Mouse (Mus musculus): ENCODE measurements around the gene Naa25. TPM values are rescaled to one million over a fixed set of nuclear protein-coding genes. Genes with fewer than 3 reads are reported as not detected.

The Naa25 gene
- total RNA-seq, 2 experiments from 2014 or later = 20.8 to 23.5 TPM

DNA sequence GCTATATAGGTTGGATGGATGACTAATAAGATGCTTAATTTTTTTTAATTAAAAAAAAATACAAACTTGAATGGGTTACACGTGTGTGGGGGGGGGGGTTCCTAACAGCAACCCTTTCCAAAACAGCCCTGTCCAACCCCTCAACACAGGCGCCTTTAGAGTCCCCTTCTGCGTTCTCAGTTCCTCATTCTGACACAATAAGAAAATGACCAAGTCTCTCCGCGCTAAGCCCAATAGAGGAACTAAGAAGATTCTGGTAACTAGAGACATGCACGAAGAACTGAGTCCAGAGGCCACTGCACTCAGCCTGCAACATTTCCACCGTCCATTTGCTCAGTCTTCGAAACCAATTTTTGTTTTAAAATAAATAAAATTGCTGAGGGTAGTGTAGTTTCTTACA, 53.5 kb downstream of the Naa25 start:
- peak; percentile 12 to 14 for DNase-seq
- intact Hi-C loops (cut with DNase I) = loop anchor here (5.0 kb wide), 2 partner anchors 91 to 151 kb away; no protein-coding TSS in a partner anchor

DNA sequence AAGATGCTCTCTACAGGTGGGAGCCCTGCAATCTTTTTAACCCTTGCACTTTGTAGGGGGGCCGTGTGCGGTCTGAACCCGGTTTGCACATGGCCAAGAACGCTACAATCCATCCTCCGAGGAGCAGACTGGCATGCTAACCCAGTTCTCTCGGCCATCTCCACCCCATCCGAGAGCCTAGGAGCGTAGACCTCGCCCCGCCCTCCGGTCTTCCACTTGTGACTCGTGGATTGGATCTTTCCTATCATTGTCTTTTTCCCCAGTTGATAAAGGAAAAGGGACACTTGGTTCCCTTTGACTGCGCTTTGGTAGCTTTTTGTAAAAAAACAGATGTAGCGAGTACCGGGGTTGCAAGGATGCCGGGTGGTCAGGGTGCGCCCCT, 53.9 kb downstream of the Naa25 start, which contains the start of gene Tmem116:
TSS of gene Tmem116 (plus strand) at position 250 of the 382 bp plus-strand sequence.
- intact Hi-C loops (cut with DNase I) = loop anchor here (5.0 kb wide), 2 partner anchors 91 to 151 kb away; no protein-coding TSS in a partner anchor
- DNase-seq = peak; percentile 31 to 43

DNA sequence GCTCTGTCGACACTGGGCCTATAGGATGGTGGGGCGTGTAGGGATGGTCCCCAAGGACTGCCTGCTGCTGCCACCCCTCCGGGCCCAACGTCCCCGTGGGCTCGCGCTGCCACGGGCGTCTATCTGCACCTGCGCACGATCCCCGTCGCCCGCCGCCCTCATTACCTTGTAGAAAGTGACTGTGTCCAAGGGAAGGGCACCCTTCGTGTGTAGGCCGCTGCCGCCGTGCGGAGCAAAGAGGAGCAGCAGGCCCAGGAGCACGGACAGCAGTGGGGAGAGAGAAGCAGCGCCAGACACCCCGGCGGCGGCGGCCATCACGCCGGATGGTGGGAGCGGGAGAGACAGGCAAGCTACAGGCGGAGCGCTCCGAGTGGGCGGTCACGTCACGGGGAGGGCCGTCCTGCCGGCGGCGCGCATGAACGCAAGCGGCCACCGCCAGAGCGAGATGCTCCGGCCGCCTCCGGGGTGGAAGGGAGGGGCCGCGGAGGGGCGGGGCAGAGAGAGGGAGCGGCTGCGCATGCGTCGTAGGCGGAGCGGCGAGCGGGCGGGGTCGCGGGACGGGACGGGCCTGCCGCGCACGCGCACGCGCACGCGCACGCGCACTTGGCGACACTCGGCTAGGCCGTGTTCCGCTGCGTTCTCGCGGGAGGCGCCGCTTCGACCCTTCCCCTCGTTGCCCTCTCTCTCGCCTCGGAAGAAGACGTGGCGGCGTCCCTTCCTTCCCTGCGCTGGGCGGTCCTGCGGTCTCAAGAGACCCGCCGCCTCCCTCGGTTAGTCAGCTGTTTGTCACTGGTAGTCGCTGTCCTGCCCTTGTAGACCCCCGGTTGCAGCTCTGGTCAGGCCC, 54.5 kb downstream of the Naa25 start, which contains the start of gene Erp29:
TSS of gene Erp29 (minus strand) at position 481 of the 844 bp plus-strand sequence.
- peak; percentile 99 for DNase-seq
- intact Hi-C loops (cut with DNase I) = loop anchor here (5.0 kb wide), 2 partner anchors 90 to 150 kb away; no protein-coding TSS in a partner anchor

DNA sequence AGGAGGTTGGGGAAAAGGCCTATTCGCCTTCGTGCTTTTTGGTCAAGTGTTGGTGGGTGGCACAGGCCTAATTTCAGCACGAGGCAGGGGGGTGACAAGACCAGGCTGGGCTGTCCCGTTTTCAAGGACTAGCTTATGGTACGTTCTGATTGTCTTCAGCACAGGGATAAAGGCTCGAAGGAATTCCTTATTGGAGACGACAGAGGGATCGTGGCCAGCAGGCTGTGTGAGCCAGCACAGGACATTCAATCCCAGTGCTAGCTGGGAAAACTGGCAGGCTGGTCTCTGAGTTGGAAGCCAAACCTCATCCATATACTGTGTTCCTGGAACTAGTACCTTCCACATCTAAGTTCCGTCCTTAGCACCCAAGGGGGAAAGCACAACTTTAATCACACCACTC, 55.2 kb downstream of the Naa25 start:
- intact Hi-C loops (cut with DNase I) = loop anchor here (5.0 kb wide), 2 partner anchors 89 to 149 kb away; no protein-coding TSS in a partner anchor
- no peak for DNase-seq

DNA sequence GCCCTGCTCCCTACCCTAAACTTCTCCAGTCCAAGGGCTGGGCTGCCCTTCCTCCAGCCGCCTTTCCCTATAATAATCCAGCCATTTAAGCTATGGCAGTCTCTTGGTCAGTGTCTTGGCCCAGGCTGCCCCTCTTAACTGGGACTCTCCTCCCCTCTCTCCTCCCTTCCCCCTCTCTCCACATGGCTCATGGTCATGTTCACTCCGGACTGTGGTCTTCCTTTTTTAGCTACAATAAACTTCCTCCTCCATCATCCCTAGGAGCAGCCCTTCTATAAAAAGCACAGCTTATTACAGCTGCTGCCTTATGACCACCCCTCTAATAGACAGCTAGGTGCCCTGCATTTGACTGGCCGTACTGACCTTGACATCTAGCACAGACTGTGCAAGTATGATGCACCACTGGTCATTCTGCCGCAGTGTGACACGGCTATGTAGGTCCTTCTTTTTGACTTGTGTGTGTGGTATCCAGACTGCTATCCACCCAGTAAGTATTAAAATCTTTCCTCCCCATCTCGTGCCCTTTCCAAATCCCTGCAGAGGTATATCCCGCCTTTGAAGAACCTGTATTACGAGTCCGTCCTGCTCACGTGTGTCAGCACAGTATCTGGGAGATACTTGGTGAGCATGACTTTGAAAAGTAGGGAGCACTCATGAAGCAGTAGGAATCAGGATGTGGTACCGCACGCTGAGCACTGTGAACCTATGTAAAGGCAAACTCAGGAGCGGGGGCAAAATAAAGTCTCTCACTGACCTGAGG, 56.2 kb downstream of the Naa25 start:
- intact Hi-C loops (cut with DNase I) = loop anchor here (5.0 kb wide), 2 partner anchors 88 to 148 kb away; no protein-coding TSS in a partner anchor
- peak in 1 of 2 experiments; percentile 10 for DNase-seq

DNA sequence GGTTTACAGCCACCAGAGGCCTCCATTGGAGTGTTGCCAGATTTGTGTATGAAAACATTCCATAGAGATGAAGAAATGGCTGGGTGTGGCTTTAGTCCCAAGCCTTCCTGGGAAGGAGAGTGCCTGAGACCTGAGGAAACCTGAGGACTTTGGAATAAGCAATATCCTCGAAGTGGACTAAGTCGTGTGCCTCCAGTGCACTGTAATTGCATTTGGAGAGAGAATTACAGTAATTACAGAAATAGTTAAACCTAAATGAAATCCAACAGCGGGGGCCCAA, 56.7 kb downstream of the Naa25 start:
- intact Hi-C loops (cut with DNase I) = loop anchor here (5.0 kb wide), 2 partner anchors 88 to 148 kb away; no protein-coding TSS in a partner anchor
- DNase-seq = no peak

DNA sequence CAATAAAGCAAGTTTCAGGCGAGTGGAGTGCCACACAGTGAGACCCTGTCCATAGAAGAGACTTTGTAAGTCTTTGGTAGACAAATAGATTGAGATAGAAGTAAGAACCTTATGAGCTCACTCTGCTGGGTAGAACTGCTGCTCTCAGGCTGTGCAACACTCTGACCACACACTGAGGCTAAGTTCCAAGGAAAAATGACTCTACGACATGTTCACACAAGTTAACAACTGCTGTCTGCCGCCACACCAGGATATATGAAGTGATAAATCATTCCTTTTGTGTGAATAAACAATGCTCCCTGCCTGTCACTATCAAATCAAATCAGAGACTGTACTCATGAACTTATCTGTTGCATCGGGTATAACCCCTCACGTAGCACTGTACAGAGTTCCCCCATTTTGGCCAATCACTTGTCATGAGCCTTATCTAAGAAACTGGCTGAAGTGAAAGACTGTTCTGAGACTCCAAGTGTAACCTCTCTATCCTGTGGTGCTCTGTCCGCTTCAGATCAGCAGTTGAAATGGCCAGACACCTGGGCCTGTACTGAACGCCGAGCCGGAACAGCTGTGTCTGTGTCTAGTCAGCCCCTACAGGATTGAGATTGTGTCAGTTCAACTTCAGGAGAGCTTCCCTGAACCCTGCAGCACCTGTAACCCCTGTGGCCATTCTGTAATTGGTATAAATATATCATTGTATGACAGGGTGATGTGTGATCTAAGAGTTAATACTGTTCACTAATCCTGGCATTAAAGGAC, 58.0 kb downstream of the Naa25 start:
- DNase-seq = no peak
- intact Hi-C loops (cut with DNase I) = no loop called here

DNA sequence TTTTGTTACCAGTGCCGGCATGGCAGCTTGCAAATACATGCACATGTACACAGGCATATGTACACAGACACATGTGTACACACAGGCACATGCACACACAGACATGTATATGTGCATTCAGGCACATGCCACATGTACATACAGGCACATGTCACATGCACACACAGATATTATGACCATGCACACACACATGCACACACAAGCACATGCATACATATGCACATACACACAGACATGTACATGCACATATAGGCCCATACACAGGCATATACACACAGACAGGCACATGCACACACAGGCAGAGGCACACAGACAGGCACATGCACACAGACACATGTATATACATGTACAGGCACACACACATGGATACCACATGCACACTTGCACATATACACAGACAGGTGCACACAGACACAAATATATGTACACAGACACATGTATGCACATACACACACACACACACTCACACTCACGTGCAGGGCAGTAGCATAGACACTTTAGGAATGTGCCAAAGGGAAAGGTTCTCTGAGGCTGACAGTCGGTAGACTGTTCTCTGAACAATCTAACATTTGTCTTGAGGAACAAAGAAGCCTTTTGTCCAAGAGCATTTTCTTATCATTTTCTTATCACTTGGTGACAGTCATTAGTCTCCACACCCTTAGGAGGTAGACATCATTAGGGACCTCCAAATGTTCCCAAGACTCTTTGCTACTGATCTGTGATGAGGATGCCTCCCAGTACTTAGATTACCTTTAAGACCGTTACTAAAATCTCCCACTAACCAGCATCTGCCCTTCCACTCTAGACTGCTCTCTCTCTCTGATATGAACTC, 63.8 kb downstream of the Naa25 start:
- intact Hi-C loops (cut with DNase I) = no loop called here
- no peak for DNase-seq

DNA sequence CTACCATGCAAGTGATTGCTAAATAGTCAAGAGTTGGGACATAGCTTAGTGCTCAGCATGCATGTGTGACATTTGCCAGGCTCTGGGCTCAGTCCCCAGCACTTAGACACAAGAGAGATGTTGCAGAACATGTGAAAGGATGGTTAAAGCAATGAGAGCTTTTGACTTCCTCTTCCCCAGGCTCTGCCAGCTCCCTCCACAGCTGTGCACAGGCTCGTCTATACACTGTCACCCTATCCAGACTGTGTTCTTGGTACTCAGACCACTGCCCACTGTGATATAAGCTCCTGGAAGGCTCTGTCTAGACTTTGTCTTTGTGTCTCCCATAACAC, 64.4 kb downstream of the Naa25 start:
- intact Hi-C loops (cut with DNase I) = no loop called here
- no peak for DNase-seq

DNA sequence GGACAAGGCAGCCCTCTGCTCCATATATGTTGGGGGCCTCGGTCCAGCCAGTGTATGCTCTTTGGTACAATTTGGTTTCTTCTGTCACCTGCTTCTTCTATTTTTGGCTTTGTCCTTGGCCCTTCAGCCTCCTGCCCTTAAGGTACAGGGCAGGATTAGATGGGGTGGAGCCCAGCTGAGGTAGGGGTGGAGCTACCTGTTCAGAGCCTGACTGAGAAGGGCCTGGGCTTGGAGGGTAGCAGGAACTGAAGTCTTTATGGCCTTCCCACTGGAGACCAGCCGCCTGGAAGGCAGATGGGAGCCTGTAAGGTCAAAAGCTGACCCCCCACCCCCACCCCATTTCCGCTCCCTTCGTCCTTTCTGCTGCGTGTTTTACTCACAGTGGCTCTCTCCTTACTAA, 65.2 kb downstream of the Naa25 start:
- no peak for DNase-seq
- intact Hi-C loops (cut with DNase I) = no loop called here

DNA sequence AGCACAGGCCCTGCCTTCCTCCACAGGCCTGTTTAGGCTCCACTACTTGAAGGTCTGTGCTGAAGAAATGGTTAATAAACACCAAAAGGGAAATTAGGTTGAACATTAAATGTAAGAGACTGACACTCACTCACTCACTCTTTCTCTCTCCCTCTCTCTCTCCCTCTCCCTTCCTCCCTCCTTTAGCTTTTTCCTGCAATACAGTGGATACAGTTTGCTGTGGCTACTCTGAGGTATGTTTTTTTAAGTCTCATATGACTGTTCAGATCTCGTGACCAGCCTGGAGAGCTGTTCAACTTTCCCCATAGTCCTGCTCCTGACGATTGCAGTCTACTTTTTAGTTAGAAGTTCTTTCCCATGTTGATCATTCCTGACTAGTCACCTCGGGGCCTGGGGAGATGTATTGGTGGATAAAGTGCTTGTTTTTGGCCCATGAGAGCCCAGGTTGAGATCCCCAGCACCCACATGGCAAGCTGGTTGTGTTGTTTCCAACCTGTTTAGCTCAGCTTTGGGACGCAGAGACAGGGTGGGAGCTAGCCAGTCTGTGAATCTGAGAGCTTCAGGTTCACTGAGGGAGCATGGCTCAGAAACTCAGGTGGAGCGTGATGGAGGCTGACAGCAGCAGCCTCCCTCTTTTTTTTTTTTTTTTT, 66.0 kb downstream of the Naa25 start:
- intact Hi-C loops (cut with DNase I) = no loop called here
- no peak for DNase-seq

GRCm38 (mm10) chr5:121469566-121469965, 71.8 kb downstream of the Naa25 start:
- no peak for DNase-seq
- intact Hi-C loops (cut with DNase I) = no loop called here

DNA sequence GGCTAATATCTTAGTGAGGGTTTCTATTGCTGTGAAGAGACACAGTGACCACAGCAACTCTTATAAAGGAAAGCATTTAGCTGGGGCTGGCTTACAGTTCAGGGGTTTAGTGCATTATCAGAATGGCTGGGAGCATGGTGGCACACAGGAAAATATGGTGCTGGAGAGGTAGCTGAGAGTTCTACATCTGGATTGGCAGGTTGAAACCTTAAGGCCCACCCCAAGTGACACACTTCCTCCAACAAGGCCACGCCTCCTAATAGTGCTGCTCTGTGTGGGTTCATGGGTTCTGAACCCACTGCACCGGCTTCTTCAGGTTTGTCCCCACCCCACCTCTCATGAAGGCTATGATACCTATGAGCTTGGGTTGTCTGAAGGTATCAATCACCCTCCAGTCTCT, 74.7 kb downstream of the Naa25 start:
- DNase-seq = no peak
- intact Hi-C loops (cut with DNase I) = no loop called here

GRCm38 (mm10) chr5:121474610-121475009, 76.9 kb downstream of the Naa25 start:
- intact Hi-C loops (cut with DNase I) = loop anchor here (5.0 kb wide), 1 partner anchor 32 kb away; no protein-coding TSS in a partner anchor
- no peak for DNase-seq

- intact Hi-C loops (cut with DNase I) = loop anchor here (5.0 kb wide), 1 partner anchor 34 kb away; no protein-coding TSS in a partner anchor
- DNase-seq = no peak
These were observed 78.3 kb downstream of the Naa25 start for GRCm38 (mm10) chr5:121476040-121476439.

GRCm38 (mm10) chr5:121477680-121478079, 79.9 kb downstream of the Naa25 start:
- DNase-seq = peak in 1 of 2 experiments; percentile 16
- intact Hi-C loops (cut with DNase I) = loop anchor here (1.0 to 5.0 kb wide), 2 partner anchors 27 to 35 kb away; no protein-coding TSS in a partner anchor

GRCm38 (mm10) chr5:121484801-121485200, 87.1 kb downstream of the Naa25 start:
- intact Hi-C loops (cut with DNase I) = no loop called here
- no peak for DNase-seq

GRCm38 (mm10) chr5:121493305-121493704, 95.6 kb downstream of the Naa25 start:
- intact Hi-C loops (cut with DNase I) = no loop called here
- no peak for DNase-seq

Data from heart, postnatal 36 days (tissue).